Mouse (Mus musculus): ENCODE results near the gene Gm20547.

DNA sequence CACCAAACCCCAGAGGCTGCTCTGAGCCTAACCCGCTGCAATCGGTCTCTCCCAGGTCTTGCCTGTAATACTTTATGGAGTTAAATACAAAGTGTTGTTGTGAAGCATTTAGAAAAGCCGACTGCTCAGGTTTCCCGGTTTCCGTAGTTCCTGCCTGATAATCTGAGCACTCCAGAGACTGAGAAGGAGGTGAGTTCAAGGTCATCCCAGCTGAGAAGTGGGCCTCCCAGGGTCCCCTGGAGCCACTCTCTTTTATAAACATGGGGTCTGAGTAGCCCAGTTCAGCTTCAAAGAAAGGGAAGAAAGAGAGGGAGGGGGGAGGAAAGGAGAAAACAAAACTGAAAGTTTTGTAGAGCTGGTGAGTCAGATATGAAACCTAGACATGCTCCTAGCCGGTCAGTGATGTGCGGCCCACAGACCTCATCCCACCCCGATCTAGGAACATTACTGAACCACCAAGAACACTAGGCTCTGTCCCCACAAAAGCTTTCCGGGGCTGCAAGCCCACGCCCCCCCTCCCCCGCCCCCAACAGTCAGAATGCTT is 2.4 kb downstream of the Gm20547 start, which contains the start of gene Zbtb12:
- TF ChIP-seq CTCF (IDR thresholded peaks at IDR 0.05; ENCODE audit: low read depth, low read length) = no peak
- no peak for TF ChIP-seq GATA2 (IDR thresholded peaks at IDR 0.05; ENCODE audit: borderline replicate concordance, low read depth, low read length)
- TF ChIP-seq TAL1 (conservative IDR thresholded peaks at IDR 0.05; ENCODE audit: low read depth, low read length) = no peak
- TF ChIP-seq GATA1 (IDR thresholded peaks at IDR 0.05; ENCODE audit: borderline replicate concordance, low read length) = no peak
